Mouse (Mus musculus) brain, embryonic 14.5 days (tissue): Measurements from ENCODE around the gene Stk33.

ENCODE experiments used
- CTCF ChIP-seq: fragments of 200-500 bp; IDR thresholded peaks from 2 replicates; pipeline ENCODE4 v1.5.1; 2012; ENCODE audit warnings: inconsistent platforms, mild to moderate bottlenecking, moderate library complexity, borderline replicate concordance; ENCODE audit not compliant: insufficient read depth, insufficient read length; ENCODE audit errors: extremely low read depth
- POLR2A ChIP-seq: fragments of 200-500 bp; IDR thresholded peaks from 2 replicates; pipeline ENCODE4 v1.6.1; 2012; ENCODE audit warnings: mild to moderate bottlenecking, inconsistent platforms, borderline replicate concordance; ENCODE audit not compliant: poor library complexity, insufficient read depth, insufficient read length, severe bottlenecking; ENCODE audit errors: extremely low read depth

DNA sequence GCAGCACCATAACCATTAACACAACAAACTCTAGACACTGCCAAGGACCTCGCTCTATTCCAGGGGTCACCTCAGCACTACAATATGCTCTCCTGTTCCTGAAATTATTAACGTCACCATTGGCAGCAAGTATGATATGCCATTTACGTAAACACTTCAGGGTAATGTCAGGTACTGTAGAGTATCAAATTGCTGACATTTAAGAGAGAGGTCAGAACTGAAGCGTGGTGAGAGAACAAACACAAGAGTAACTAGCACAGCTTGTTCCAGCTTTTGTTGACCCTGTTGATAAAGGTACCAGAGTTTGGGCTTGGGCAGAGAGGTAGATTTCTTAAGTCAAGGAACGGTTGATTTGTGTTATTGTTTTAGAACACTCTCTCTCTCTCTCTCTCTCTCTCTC is 3.9 kb upstream of the Stk33 start:
- TF ChIP-seq POLR2A (no peak), CTCF (no peak)
